Mouse (Mus musculus): Measurements from ENCODE around the gene Coq5.
"Not testable (repeated sequence)": the region's sequence is repeated elsewhere in the genome, so short reads cannot be mapped to it uniquely, and the experiment has no call there.

Coq5 gene

DNA sequence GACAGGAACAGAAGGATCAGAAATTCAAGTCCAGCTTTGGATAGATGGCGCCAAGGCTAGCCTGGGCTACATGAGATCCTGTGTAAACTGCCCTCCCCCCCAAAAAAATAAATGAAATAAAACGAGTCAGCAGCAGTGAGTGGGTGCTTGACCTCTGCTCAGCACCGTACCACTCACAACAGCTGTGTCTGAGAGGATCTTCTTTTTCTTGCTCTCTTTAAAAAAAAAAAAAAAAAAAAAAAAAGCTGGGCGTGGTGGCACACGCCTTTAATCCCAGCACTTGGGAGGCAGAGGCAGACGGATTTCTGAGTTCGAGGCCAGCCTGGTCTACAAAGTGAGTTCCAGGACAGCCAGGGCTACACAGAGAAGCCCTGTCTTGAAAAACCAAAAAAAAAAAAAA is 22.7 kb downstream of the Coq5 start:
- in situ Hi-C loops (cut with MboI, MseI) = not testable (repeated sequence)

DNA sequence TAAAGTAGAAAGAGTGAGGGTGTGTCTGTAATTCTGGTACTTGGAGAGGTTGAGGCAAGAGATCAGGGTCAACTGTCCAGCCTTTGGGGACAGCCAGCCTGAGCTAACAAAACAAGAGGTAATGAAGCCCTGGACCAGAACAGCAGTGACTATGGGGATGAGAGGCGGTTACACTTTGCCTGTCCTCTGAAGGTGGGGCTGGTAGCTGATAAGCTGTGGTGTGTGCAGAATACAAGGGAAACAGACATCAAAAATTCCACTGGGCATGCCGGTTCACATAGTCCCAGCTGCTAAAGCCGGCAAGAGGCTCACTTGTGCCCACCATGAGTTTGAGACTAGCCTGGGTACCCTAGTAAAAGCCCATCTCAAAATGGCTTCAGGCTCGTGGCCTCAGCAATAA is 32.9 kb downstream of the Coq5 start:
- in situ Hi-C loops (cut with MboI, MseI) = no loop called here

DNA sequence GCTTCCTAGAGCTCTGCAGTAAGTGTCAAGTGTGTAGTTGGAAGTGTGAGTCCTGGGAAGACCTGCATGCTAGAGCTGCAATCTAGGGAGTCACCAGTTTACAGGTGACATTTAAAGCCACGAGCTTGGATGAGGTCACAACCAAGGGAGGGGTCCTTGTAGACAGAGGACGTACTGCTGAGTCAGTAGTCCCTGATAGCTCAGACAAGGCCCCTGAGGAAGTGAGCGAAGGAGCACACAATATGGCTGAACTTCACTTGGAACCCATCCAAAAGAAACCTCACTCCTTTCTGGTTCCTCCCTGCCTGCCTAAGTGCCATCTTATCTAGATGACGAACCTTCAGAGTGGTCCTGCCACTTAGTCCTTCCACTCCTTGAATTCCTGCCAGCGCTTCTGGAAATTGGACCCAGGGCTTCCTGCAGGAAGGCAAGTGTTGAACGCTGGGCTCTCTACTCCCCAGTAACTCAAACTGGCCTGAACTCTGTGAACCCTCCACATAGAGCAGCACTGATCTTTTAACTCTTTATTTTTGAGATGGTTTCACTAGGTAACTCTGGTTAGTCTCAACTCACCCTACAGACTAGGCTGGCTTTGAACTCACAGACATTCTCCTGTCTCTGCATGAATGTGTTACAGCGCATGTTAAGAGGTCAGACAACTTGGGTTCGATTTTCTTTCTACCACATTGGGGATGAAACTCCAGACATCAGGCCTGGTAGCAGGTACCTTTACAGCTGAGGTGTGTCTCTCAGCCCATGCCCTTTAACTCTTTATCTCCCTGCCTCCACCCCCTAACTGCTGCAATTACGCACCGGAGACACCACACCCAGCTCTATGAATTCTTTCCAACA is 33.6 kb downstream of the Coq5 start:
- in situ Hi-C loops (cut with MboI, MseI) = no loop called here

DNA sequence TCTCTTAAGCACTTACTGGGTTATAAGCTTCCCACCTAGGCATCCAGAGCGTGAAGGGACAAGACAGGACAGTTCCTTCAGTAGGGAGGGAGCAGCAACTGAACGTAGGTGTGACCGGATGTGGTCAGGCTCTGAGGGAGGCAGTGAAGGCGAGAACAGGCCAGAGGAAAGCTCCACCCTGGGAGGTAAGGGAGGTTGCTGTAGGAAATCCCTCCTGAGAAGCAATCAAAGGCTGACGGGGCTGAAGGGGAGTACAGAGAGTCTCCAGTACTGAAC is 34.1 kb downstream of the Coq5 start:
- in situ Hi-C loops (cut with MboI, MseI) = no loop called here

DNA sequence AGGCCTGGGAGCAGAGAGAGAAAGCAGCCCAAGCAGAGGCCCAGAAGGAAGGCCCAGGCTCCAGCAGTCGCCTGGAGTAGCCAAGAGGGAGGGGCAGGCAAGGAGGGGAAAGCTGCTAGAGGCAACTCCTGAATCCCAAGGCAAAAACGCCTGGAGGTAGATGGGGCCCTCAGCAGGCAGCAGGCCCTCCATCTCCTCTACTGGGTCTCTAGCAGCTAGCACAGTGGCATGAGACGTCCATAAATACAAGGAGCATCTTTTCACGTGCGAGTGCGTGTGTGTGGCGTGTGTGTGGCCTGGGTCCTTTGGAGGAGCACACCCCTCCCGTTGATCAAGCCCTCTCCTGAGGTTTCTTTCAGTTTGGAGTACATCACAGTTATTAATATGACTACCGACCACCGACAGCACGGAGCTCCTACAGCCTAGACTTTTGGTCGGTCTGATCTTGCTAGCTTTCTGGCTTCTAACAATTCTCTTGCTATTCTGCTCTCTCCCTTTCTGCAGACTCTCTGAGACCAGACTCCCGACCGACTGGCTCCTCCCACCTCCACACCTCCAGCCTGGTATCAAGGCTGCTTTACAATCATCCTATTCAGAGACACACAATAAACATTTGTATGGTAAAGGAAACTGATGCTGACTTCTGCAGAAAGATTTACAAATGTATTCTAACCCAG is 37.6 kb downstream of the Coq5 start:
- in situ Hi-C loops (cut with MboI, MseI) = no loop called here

DNA sequence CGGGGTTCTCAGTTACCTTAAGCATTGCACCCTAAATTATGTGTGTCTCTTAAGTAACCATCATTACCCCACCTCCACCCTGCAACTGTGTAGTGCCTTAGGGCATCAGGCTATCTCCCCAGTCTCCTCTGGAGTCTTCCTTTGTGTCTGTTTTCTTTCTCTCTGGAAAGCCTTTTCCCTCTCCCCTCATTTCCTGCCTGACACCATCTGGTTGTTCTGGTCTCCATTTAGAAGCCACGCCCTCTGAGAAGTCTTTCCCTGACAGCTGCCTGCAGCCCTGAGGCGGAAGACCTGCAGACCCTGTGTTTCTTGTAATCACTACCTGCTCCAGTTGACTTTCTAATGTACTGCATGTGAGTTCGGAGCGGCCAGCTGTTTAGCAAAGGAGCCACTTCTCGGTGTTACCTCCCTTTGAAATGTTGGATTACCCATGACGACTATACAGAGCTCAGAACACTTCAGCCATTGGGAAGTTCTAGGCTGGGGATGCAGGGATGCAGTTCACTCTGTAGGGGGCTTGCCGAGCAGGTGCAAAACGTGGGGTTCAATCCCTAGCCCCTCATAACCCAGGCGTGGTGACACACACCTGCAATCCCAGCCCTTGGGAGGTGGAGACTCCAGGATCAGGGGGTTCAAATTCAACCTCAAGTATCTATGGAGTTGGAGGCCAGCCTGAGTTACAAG is 38.3 kb downstream of the Coq5 start:
- in situ Hi-C loops (cut with MboI, MseI) = no loop called here

DNA sequence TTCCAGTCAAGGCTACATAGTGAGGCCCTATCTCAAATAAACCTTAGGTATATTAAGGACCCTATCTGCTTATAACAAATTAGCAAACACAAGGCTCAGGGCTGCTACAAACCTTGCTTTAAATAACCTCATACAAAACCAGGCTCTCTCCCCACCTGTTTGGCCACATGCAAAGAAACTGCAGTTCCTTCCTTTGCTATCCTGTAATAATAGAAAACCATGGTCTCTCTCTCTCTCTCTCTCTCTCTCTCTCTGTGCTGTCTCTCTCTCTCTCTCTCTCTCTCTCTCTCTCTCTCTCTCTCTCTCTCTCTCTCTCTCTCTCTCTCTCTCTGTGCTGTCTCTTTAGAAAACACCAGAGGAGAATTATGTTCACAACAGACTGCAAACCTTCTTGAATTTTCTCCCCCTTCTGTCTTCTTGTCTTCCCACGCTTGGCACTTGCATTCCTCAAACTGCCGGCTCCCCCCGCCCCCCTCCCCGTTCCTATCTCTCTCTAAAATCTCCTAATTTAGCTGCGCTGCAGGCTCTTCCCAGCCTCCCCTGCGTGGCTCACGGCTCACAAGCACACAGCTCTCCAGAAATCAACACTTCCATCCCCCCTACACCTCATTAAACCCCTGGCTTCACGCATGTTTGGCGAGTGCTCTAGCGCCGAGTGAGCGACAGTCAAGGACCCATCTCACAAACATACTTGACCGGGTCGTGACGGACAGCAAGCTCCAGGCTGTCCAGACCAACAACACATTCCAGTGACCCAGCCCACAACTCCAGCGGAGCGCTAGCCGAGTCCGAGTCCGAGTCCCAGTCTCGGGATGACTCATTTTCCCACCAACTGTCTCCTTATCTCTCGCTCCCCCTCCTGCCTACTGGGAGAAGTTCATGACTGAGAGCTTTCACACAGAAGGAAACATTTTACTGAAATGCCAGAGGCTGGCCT is 39.8 kb downstream of the Coq5 start:
- in situ Hi-C loops (cut with MboI, MseI) = no loop called here

DNA sequence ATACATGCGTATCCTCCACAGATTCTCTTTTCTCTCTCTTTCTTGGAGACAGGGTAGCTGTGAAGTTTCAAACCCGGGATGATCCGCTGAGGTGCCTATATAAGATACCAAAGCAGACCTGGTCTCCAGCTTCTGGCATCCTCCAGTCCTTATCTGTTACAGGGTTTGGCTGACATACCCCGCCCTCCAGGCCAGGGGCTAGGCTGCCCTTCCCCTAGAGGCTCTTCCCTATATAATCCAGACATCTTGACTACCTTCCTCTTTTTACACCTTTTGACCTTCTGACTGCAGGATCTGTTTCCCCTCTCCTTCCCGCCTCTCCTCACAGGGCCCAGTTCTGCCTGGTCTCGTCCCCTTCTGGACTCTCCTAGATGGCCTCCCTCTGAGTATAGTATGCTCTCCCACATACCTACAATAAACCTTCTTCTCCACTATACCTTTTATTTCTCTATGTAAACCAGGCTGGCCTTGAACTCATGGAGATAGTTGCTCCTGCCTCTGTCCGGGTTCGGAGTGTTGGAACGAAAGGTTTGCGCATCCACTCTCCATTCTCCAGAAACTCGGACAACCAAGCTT is 46.9 kb downstream of the Coq5 start:
- in situ Hi-C loops (cut with MboI, MseI) = no loop called here

DNA sequence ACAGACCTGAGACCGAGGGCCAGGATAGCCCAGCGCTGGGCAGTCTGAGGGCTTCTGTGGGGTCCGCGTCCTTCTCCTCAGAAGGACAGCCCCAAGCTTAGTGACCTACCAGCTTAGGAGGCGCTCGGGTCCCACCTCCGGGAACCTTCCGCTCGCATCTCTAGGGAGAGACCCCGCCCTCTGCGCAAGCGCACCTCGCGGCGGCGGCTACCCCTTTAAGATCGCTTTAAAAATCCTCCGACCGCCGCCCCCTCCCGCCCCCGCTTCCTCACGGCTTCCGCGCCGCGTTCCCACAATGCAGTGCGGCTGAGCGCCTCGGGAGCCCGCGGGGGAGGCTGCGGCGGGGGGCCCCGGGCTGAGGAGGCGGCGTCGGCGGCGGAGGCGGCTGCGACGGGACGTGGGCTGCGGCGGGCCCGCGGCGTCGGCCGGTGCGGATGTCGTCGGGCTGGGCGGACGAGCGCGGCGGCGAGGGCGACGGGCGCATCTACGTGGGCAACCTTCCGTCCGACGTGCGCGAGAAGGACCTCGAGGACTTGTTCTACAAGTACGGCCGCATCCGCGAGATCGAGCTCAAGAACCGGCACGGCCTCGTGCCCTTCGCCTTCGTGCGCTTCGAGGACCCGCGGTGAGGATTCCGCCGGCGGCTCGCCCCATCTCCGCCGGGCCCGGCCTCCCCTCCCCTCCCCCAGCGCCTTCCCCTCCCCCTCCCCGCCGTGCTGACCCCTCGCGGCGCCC is 47.6 kb downstream of the Coq5 start, which contains the start of gene Srsf9:
Gene Srsf9, plus strand, starts transcription at position 303 of the 735 bp plus-strand sequence.
- in situ Hi-C loops (cut with MboI, MseI) = no loop called here

DNA sequence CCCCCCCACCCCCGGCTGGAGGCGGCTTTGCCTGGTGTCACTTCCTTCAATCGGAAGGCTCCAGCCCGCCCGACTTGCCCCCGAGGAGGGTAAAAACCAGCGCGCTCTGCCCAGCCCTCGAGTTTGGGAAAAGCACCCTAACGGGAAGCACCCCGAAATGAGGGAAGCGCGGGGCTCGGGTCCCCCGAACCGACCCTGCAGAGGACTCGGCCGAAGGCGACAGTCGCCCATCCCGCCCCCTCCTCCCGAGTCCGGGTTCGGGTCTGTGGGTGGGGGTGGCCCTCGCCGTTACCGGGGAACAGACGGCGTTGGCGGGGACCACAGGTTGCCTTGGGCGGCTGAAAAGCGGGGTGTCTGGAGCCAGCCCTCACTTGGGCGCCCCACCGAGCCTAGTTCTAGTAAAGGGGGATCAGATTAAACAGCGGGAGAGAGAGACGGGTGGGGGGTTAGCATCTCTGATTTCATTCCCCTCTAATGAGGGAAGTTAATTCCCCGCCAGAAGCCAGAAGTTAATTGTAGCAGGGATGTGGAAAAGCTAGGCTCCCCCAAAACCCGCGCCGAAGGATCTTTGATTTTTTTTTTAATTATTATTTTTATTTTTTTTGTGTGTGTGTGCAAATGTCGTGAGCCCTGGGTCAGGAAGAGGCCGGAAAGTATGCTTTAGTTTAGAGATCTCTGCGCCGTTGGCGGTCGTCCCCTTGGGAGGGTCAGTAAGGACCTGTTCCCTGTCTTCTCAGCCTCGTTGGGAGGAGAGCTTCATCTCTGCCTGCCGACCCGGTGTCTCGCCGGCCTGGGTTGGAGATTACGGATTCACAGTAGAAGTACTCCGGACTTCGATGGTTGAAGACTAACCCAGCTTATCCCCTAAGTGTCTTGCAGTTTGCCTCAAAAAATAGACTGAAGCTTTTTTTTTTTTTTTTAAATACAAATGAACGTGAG is 48.4 kb downstream of the Coq5 start:
- in situ Hi-C loops (cut with MboI, MseI) = no loop called here

DNA sequence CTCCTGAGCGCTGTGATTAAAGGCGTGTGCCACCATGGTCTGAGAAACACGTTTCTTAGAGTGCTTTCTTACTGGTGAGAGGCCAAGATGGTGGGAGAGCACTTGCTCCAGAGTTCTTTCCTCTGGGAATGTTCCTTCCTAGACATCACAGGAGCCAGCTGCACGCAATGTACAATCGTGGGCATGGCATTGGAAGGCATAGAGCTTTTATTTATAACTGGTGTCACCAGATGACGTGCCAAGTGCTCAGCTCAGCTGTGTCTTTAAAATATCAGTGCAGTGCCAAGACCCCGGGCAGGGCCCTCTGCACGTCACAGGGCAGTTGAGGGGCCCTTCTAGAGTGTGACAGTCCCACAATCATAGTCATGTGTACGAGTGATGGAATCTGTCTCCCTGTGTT is 51.5 kb downstream of the Coq5 start:
- in situ Hi-C loops (cut with MboI, MseI) = no loop called here

DNA sequence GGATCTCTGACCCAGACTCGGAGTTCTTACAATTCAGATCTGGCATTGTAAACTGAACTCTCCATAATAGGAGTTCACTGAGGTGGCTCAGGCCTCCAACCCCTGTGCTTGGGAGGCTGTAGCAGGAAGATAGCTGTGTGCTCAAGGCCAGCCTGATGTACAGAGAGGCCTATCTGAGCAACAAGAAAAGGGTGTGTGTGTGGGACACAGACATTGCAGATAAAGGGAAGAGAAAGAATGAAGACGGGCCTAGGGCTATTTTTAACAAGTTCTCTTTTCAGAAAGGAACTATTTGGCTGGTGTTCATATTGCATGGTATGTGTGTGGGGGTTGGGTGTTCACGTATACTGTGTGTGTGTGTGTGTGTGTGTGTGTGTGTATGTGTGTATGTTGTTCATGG is 54.2 kb downstream of the Coq5 start:
- in situ Hi-C loops (cut with MboI, MseI) = no loop called here

DNA sequence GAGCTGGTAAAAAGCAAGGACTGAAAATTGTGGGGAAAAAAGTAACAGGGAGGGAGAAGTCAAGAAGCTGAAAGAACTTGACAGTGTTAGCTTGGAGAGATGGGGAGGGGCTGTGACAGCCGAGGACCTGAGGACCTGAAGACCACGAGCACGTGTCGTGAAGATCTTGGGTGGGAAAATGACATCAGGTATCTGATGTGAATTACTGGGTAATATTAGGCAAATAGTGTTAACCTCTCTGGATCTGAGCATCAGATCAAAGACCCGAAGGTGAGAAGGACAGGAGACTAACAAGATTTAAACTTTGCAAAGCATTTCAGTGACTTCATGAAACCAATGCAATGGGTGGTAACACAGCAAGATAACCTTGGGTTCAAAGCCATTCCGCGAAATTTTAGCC is 60.5 kb downstream of the Coq5 start:
- in situ Hi-C loops (cut with MboI, MseI) = no loop called here

DNA sequence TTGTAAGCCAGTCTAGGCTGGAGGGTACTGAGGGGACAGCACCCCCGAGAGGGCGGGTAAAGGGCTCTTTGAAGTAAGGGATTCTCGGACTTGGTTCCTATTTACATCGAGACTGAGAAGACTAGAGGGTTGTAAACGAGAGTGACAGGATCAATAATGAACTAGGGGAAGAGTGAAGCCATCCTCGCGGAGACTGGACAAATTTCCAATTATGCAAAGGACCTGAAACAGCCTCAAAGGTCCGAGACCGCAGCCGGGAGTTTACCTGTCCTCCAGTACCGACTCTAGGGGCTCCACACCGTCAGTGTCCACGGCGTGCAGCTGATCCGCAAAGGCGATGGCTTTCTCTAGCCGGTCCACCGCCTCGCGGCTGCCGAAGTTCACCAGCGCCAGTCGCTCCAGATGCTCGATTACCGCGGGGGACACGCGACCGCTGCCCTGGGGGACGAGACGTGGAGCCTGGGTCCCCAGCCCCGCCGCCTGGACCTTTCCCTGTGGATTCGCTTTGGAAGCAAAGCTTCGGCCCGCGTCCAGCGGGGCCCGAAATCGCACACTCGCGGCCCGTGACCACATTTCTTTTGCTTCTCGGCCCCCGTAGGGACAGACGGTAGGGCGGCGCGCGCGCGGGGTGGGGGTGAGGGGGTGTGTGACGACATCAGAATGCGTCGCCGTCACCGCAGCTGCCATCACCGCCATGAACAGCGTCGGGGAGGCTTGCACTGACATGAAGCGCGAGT is 61.3 kb downstream of the Coq5 start, which contains the start of the genes Gatc and Triap1:
Gene Gatc, minus strand, starts transcription at position 602 of the 737 bp plus-strand sequence.
Gene Triap1, plus strand, starts transcription at position 649 of the 737 bp plus-strand sequence.
- in situ Hi-C loops (cut with MboI, MseI) = no loop called here

DNA sequence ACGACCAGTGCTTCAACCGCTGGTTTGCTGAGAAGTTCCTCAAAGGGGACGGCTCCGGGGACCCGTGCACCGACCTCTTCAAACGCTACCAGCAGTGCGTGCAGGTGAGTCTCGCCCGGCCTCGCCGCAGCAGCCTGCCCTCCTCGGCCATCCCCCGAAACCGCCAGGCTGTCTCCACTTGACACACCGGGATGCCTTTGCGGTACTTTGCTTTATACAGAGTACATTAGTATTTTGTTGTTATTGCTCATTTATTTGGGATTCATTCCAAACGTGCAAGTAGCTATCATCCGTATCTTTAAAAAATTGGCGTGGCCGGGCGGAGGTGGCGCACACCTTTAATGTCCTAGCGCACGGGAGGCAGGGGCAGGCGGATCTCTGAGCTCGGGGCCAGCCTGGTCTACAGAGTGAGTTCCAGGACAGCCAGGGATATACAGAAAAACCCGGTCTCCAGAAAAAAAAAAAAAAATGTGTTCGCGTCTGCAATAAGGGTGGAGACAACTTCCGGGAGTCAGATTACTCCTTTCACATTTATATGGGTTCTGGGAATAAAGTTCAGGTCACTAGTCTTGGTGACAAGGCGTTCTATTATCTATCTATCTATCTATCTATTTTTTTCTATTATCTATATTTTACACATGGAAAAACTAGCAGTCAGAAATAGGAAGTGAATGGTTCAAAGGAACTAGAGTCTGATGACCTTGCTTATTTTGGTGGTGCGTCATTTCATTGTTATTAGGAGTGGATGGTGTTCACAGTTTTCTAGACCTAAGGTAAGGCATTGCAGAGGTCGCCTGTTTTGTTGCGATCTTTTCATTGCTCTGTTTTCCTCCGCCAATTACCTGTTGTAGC is 62.1 kb downstream of the Coq5 start:
- in situ Hi-C loops (cut with MboI, MseI) = no loop called here
